Mouse (Mus musculus) intestine, postnatal 0 days (tissue): ENCODE measurements around the gene Nrm. TPM values are rescaled to one million over a fixed set of nuclear protein-coding genes. Genes with fewer than 3 reads are reported as not detected.

Source experiments
- ATAC-seq: fragments of 200-750 bp; cut with Nextera tagmentation; 2 replicates; pipeline ENCODE4 v1.8.0; 2017; ENCODE audit warnings: mild to moderate bottlenecking, moderate TSS enrichment, moderate library complexity
- H3K27ac ChIP-seq: fragments of 300-500 bp; sonication (generic); 2 replicates; pipeline ENCODE4 v1.5.1; 2014; ENCODE audit warnings: mild to moderate bottlenecking, low read depth, low read length, moderate library complexity
- H3K27me3 ChIP-seq: fragments of 300-500 bp; sonication (generic); replicated peaks from 2 replicates; pipeline ENCODE4 v1.6.1; 2014; ENCODE audit warnings: low read length, mixed read lengths; ENCODE audit not compliant: control insufficient read depth, insufficient read depth
- H3K36me3 ChIP-seq: fragments of 300-500 bp; sonication (generic); 2 replicates; pipeline ENCODE4 v1.6.1; 2014; ENCODE audit warnings: mild to moderate bottlenecking, moderate library complexity; ENCODE audit not compliant: control insufficient read depth, insufficient read depth
- H3K4me1 ChIP-seq: fragments of 300-500 bp; sonication (generic); replicated peaks from 2 replicates; pipeline ENCODE4 v1.6.1; 2014; ENCODE audit warnings: antibody characterized with exemption, low read length, mixed read lengths; ENCODE audit not compliant: control insufficient read depth, insufficient read depth
- H3K4me2 ChIP-seq: fragments of 300-500 bp; sonication (generic); replicated peaks from 2 replicates; pipeline ENCODE4 v1.6.1; 2014; ENCODE audit warnings: low read depth, mild to moderate bottlenecking, moderate library complexity
- H3K4me3 ChIP-seq: fragments of 300-500 bp; sonication (generic); 2 replicates; pipeline ENCODE4 v1.5.1; 2014; ENCODE audit warnings: low read depth, low read length
- H3K9ac ChIP-seq: fragments of 300-500 bp; sonication (generic); 2 replicates; pipeline ENCODE4 v1.6.1; 2014; ENCODE audit warnings: mild to moderate bottlenecking, low read depth, low read length
- H3K9me3 ChIP-seq: fragments of 300-500 bp; sonication (generic); 2 replicates; pipeline ENCODE4 v1.6.1; 2016; ENCODE audit warnings: mixed run types; ENCODE audit not compliant: control insufficient read depth
- CTCF ChIP-seq: sonication (generic); IDR thresholded peaks from 2 replicates; pipeline ENCODE4 v1.5.1; 2016; ENCODE audit warnings: low read depth, mild to moderate bottlenecking, control low read depth, antibody characterized with exemption, moderate library complexity
- WGBS: fragments of 180-500 bp; shearing (Covaris S2); extraction: QIAGEN DNeasy Blood & Tissue Kit; methylation state at CpG from one replicate; pipeline ENCODE4 v1.1.7; 2014; 5-methylcytosine and 5-hydroxymethylcytosine counted together
- polyA plus RNA-seq: library from polyadenylated mRNA; unstranded; fragments of >200 nt; fragmentation: Nextera tagmentation; extraction: Ambion mirVana; gene quantifications from 2 replicates; pipeline ENCODE4 v1.2.1, GENCODE M21; 2015

The Nrm gene
- polyA plus RNA-seq, 1 experiment from 2014 or later: 19.8 TPM

DNA sequence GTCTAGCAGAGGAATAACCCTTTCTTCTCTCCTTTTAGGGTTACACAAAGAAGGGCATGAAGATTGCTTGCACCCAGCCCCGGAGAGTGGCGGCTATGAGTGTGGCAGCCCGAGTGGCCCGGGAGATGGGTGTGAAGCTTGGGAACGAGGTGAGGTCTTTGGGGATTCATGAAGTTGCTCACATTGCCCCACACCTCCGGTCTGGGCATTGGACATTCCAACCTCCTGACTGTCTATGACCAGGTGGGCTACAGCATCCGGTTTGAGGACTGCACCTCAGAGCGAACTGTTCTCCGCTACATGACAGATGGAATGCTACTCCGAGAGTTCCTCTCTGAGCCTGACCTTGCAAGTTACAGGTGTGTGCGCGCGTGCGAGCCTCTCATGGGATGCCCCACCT lies 22.7 kb downstream of the Nrm start:
- no peak overlapping the region for H3K4me2 ChIP-seq
- no peak for ATAC-seq
- 94% methylated on average over 14 of the region's 14 CpGs for WGBS
- no peaks in the 10 kb centered on the region for H3K9me3 ChIP-seq
- H3K9ac ChIP-seq: no peak overlapping the region
- no peak overlapping the region for H3K4me3 ChIP-seq
- no peak overlapping the region for H3K27ac ChIP-seq
- peaks cover 69% of the 10 kb centered on the region for H3K36me3 ChIP-seq
- no peak for TF ChIP-seq CTCF
- H3K4me1 ChIP-seq: no peaks in the 10 kb centered on the region
- no peaks in the 10 kb centered on the region for H3K27me3 ChIP-seq

DNA sequence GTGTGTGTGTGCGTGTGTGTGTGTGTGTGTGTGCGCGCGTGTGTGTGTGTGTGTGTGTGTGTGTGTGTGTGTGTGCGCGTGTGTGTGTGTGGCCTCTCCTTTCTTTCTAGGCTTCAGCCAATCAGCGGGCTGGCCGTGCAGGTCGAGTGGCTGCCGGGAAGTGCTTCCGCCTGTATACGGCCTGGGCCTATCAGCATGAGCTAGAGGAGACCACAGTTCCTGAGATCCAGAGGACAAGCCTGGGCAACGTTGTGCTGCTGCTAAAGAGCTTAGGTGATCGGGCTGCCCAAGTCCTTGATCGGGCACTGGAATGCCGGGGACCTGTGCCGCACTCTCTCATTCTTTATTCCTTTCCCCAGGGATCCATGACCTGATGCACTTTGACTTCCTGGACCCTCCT lies 26.6 kb downstream of the Nrm start:
- Histone ChIP-seq H3K4me2 (no peak overlapping the region), H3K27ac (no peak overlapping the region), H3K9ac (no peak overlapping the region), H3K4me3 (no peak overlapping the region), H3K4me1 (no peaks in the 10 kb centered on the region), H3K9me3 (no peaks in the 10 kb centered on the region), H3K27me3 (no peaks in the 10 kb centered on the region), H3K36me3 (peaks cover 94% of the 10 kb centered on the region)
- WGBS: 93% methylated on average over 13 of the region's 17 CpGs
- TF ChIP-seq CTCF: no peak
- ATAC-seq: no peak

DNA sequence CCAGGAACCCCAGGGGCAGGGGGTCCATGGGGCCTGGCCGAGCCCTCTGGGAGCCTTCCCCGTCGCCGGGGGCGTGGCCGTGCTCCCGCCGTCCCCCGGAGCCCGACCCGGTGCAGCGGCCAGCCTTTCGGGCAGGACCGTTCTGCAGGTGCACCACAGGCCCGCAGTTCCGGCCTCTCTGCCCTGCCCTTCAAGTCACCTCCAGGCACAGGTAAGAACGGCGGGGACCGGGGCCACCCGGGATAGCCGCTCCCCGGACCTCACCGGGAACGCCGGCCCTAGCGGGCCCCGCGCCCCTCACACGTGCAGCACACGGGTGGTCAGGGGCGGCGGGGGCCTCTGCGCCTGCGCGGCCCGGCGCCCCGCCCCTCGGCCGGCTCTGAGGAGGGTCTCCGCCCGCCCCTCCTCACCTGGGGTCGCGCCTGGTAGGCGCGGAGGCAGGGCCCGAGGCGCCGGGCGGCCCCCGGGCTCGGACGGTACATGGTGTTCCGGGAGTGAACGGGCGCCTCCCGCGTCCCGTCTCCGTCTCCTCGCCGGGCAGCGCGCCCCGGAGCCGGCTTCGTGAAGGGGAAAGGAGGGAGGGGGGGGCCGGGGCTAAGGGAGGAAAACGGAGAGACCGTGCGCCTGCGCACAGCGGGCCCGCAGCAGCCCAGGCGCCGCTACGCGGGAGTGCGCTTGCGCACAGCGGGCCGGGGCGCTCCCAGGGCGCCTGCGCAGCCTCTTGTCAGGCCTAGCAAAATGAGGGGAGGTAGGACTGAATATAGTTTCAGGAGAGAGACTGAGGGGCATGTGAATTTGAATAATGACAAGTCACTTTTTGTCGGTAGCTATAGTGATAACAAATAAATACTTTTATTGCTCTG lies 35.9 kb downstream of the Nrm start, which contains the start of gene 2310061I04Rik:
Gene 2310061I04Rik, minus strand, starts transcription at position 651 of the 863 bp plus-strand sequence.
- peak within 1 kb of the TSS; percentile 93 for H3K9ac ChIP-seq
- H3K27ac ChIP-seq: peak within 1 kb of the TSS; percentile 92
- peak within 1 kb of the TSS; percentile 97 for H3K4me3 ChIP-seq
- H3K27me3 ChIP-seq: no peaks in the 10 kb centered on the region
- peaks cover 35% of the 10 kb centered on the region for H3K36me3 ChIP-seq
- WGBS: under 1% methylated on average over 84 of the region's 86 CpGs
- peak within 1 kb of the TSS; percentile 92 for H3K4me2 ChIP-seq
- no peaks in the 10 kb centered on the region for H3K9me3 ChIP-seq
- H3K4me1 ChIP-seq: no peaks in the 10 kb centered on the region
- no peak for TF ChIP-seq CTCF
- peak; percentile 85 for ATAC-seq

DNA sequence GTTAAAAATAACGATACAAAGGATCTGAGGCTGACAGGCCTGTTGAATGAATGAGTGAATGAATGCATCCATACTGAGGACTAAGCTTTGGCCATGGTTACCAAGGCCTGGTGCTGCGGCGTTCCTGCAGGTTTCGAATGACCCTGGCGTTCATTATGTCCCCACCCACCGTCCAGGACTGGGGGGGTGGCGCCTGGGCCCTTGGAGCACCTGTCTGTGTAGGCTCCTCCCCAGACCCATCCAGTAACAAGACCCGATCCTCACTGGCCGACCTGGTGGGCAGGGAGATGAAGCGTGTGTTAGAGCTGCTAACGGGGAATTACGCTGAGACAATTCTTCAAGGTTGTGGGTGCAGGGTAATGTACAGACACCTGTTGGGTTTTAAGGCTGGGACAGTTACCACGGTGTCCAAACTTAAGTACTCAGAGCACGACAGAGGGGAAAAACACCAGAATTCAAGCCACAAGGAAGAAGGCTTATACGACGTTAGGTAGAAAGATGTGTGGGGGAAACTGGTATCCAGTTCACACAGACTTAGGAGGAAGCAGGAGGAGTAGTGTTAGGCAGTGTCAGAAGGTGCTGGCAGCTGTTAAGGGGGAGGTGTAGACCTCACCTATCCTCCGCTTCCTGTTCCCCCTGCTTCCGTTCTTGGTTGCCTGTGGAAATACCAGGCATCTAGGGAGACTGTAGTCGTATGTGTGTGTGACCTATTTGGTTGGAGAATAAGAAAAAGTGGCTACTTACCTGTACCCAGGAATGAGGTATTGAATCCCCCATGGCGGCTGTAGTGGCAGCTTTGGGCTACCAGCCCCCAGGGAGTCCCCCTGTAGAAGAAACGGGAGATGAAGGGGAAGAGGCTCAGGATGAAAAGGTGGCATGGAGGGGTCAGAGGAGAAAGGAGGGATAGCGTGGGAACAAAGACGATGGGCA lies 36.8 kb downstream of the Nrm start:
- ATAC-seq: peak; percentile 8
- Histone ChIP-seq H3K9ac (peak overlapping the region; percentile 93; the same call in 1 of the 2 replicates), H3K27me3 (no peaks in the 10 kb centered on the region), H3K36me3 (peaks cover 28% of the 10 kb centered on the region), H3K27ac (no peak overlapping the region), H3K4me3 (peak overlapping the region; percentile 97), H3K4me1 (no peaks in the 10 kb centered on the region), H3K9me3 (no peaks in the 10 kb centered on the region), H3K4me2 (peak overlapping the region; percentile 92)
- no peak for TF ChIP-seq CTCF
- 38% methylated on average over 23 of the region's 23 CpGs for WGBS

DNA sequence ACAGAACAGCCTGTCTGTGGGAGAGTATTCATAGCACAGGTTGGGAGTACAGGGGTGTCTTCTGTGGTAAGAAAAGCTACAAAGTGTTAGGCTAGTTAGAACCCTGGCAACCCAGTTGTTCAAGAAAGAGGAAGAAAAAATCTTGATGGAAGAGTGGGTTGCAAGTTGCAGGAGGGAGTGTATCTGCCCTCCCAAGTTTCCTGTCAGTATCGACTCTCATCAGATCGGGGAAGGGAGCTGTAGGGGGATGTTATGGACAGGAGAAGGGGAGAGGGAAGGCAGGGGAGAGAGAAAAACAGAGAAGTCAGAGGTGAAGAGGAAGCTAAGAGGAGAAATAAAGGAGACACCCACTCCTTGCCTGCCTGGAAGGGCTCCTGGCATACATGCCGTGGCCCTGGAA lies 39.5 kb downstream of the Nrm start:
- TF ChIP-seq CTCF: no peak
- ATAC-seq: no peak
- H3K4me3 ChIP-seq: no peak overlapping the region

More for the DNA sequence above, 39.5 kb downstream of the Nrm start:
- H3K36me3 ChIP-seq: peaks cover 14% of the 10 kb centered on the region
- H3K27ac ChIP-seq: no peak overlapping the region
- H3K4me2 ChIP-seq: no peak overlapping the region
- H3K4me1 ChIP-seq: no peaks in the 10 kb centered on the region
- H3K9me3 ChIP-seq: no peaks in the 10 kb centered on the region
- H3K27me3 ChIP-seq: no peaks in the 10 kb centered on the region
- no peak overlapping the region for H3K9ac ChIP-seq
- WGBS: 84% methylated on average over 3 of the region's 3 CpGs
